Mouse (Mus musculus): ENCODE results near the gene Hnrnpl. TPM values are rescaled to one million over a fixed set of nuclear protein-coding genes. Genes with fewer than 3 reads are reported as not detected.
A peak's percentile ranks its signal among the peaks of the same experiment; 100 is the strongest.

The Hnrnpl gene
- polyA plus RNA-seq, 1 experiment from 2014 or later, result 152 TPM

DNA sequence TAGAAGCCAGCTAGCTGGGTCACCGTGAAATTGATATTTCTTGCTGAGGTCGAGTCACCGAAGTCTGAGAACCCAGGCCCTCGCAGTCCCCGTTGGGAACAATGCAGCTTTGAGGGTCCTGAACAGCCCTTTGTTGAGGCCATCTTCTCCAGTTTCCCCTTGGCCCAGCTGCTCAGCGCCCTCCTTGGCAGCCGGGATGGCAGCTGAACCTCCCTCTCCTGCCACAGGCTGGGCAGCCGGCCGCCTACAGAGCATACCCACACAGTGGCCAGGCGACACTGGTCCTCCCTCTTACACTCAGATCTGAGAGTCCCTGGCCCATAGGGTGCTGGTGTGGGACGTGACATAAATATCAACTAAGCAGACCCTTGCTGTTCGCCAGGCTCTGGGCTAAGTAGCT lies 34.2 kb upstream of the Hnrnpl start:
- ATAC-seq (replicated peaks; ENCODE audit: insufficient number of reproducible peaks, insufficient read depth, low FRiP score, low read depth), result no peak
- no peak overlapping the region for H3K4me2 ChIP-seq
- H3K36me3 ChIP-seq, result 0 out of 2 replicates have a peak, but pooled peaks cover 4% of the 10 kb centered on the region
- H3K9me3 ChIP-seq (replicated peaks), result no peaks in the 10 kb centered on the region
- WGBS, result 82% methylated on average over 12 of the region's 12 CpGs
- no peak overlapping the region for H3K27ac ChIP-seq
- H3K4me1 ChIP-seq (replicated peaks), result 0 out of 2 replicates have a peak, but pooled peaks cover 4% of the 10 kb centered on the region
- H3K4me3 ChIP-seq, result no peak overlapping the region
- H3K9ac ChIP-seq, result no peak overlapping the region
- H3K27me3 ChIP-seq, result no peaks in the 10 kb centered on the region

GRCm38 (mm10) chr7:28775129-28775528 lies 33.2 kb upstream of the Hnrnpl start:
- 0 out of 2 replicates have a peak, but pooled peaks cover 4% of the 10 kb centered on the region for H3K36me3 ChIP-seq
- H3K9me3 ChIP-seq (replicated peaks), result no peaks in the 10 kb centered on the region
- no peak for ATAC-seq (replicated peaks; ENCODE audit: insufficient number of reproducible peaks, insufficient read depth, low FRiP score, low read depth)
- H3K4me1 ChIP-seq (replicated peaks), result peaks cover 5% of the 10 kb centered on the region
- 86% methylated on average over 7 of the region's 7 CpGs for WGBS
- no peak overlapping the region for H3K9ac ChIP-seq
- H3K4me2 ChIP-seq, result no peak overlapping the region
- H3K27me3 ChIP-seq, result no peaks in the 10 kb centered on the region
- H3K4me3 ChIP-seq, result no peak overlapping the region
- no peak overlapping the region for H3K27ac ChIP-seq

GRCm38 (mm10) chr7:28778825-28779224 lies 29.5 kb upstream of the Hnrnpl start:
- Histone ChIP-seq H3K27me3 (no peaks in the 10 kb centered on the region), H3K9ac (no peak overlapping the region), H3K4me2 (no peak overlapping the region), H3K9me3 (replicated peaks) (no peaks in the 10 kb centered on the region), H3K4me3 (no peak overlapping the region), H3K36me3 (peaks cover 6% of the 10 kb centered on the region; the same call in 1 of the 2 replicates), H3K4me1 (replicated peaks) (peaks cover 17% of the 10 kb centered on the region), H3K27ac (no peak overlapping the region)
- no peak for ATAC-seq (replicated peaks; ENCODE audit: insufficient number of reproducible peaks, insufficient read depth, low FRiP score, low read depth)
- WGBS, result 79% methylated on average over 9 of the region's 9 CpGs

DNA sequence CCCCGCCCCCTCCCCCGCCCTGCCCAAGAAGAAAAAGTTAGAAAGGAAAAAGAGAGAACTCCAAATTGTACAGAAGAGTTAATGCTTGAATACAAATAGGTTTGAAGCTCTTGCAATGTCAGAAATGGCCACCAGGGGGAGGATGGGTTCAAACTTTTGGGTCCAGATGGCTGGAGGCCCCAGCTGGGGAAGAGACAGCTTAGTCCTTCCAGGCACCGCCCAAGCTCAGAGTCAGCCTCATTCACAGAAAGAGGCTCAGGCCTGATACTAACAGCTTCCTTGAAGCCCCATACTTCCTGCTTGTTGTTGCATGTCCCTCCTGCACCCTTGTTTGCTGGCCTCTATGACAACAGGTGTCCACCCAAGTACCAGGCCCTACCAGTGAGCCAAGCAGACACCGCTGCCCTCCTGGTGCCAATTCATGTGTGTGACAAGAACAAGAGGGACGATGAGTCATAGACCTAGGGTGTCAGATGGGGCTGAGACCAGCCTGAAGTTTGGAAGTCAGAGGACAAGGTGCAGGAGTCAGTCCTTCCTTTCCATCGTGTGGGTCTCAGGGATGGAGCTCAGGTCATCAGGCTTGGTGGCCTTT lies 28.2 kb upstream of the Hnrnpl start:
- peak; percentile 20; the same call in 1 of the 2 replicates for ATAC-seq (replicated peaks; ENCODE audit: insufficient number of reproducible peaks, insufficient read depth, low FRiP score, low read depth)
- Histone ChIP-seq H3K4me1 (replicated peaks) (peaks cover 17% of the 10 kb centered on the region), H3K4me2 (no peak overlapping the region), H3K36me3 (peaks cover 10% of the 10 kb centered on the region; the same call in 1 of the 2 replicates), H3K27me3 (no peaks in the 10 kb centered on the region), H3K27ac (peak overlapping the region; percentile 57), H3K9ac (no peak overlapping the region), H3K4me3 (no peak overlapping the region), H3K9me3 (replicated peaks) (no peaks in the 10 kb centered on the region)
- WGBS, result 42% methylated on average over 6 of the region's 6 CpGs

- Histone ChIP-seq H3K9me3 (replicated peaks) (no peaks in the 10 kb centered on the region), H3K27me3 (no peaks in the 10 kb centered on the region), H3K36me3 (peaks cover 13% of the 10 kb centered on the region), H3K4me3 (no peak overlapping the region), H3K4me2 (no peak overlapping the region), H3K4me1 (replicated peaks) (peaks cover 17% of the 10 kb centered on the region), H3K27ac (peak overlapping the region; percentile 57), H3K9ac (no peak overlapping the region)
- WGBS, result 54% methylated on average over 7 of the region's 7 CpGs
- no peak for ATAC-seq (replicated peaks; ENCODE audit: insufficient number of reproducible peaks, insufficient read depth, low FRiP score, low read depth)
These were observed 27.5 kb upstream of the Hnrnpl start for GRCm38 (mm10) chr7:28780857-28781256.

GRCm38 (mm10) chr7:28781261-28781663 lies 27.1 kb upstream of the Hnrnpl start:
- Histone ChIP-seq H3K4me3 (no peak overlapping the region), H3K9ac (no peak overlapping the region), H3K27ac (0 out of 2 replicates have a peak overlapping the region, but pooled peaks have one; percentile 0), H3K27me3 (no peaks in the 10 kb centered on the region), H3K4me1 (replicated peaks) (peaks cover 17% of the 10 kb centered on the region), H3K36me3 (peaks cover 13% of the 10 kb centered on the region), H3K4me2 (no peak overlapping the region), H3K9me3 (replicated peaks) (no peaks in the 10 kb centered on the region)
- ATAC-seq (replicated peaks; ENCODE audit: insufficient number of reproducible peaks, insufficient read depth, low FRiP score, low read depth), result no peak
- WGBS, result 82% methylated on average over 8 of the region's 8 CpGs

- Histone ChIP-seq H3K4me1 (replicated peaks) (peaks cover 22% of the 10 kb centered on the region), H3K9ac (no peak overlapping the region), H3K36me3 (peaks cover 13% of the 10 kb centered on the region), H3K9me3 (replicated peaks) (no peaks in the 10 kb centered on the region), H3K27me3 (no peaks in the 10 kb centered on the region), H3K4me2 (no peak overlapping the region), H3K4me3 (no peak overlapping the region), H3K27ac (no peak overlapping the region)
- 66% methylated on average over 5 of the region's 5 CpGs for WGBS
- no peak for ATAC-seq (replicated peaks; ENCODE audit: insufficient number of reproducible peaks, insufficient read depth, low FRiP score, low read depth)
These were observed 23.2 kb upstream of the Hnrnpl start for GRCm38 (mm10) chr7:28785161-28785560.

DNA sequence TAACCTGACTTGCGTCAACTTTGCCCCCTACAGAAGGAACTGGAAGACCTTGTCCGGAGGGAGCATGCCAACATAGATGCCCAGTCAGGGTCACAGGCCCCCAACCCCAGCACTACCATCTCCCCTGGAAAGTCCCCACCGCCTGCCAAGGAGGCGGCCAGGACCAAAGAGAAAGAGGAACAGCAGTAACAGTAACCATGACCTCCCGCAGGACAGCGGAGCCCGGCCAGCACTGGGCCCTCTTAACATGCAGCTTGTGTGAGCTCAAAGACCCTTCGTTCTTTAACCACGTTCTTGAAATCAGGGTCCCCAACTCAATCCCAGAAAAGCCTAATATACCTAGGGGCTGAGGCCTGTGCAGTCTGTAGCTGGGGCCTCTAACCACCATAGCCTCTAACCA lies 20.5 kb upstream of the Hnrnpl start:
- 85% methylated on average over 9 of the region's 9 CpGs for WGBS
- Histone ChIP-seq H3K36me3 (peaks cover 13% of the 10 kb centered on the region), H3K27ac (no peak overlapping the region), H3K4me1 (replicated peaks) (0 out of 2 replicates have a peak, but pooled peaks cover 8% of the 10 kb centered on the region), H3K4me3 (no peak overlapping the region), H3K9ac (no peak overlapping the region), H3K27me3 (no peaks in the 10 kb centered on the region), H3K9me3 (replicated peaks) (no peaks in the 10 kb centered on the region), H3K4me2 (no peak overlapping the region)
- no peak for ATAC-seq (replicated peaks; ENCODE audit: insufficient number of reproducible peaks, insufficient read depth, low FRiP score, low read depth)

GRCm38 (mm10) chr7:28788307-28789195 lies 19.8 kb upstream of the Hnrnpl start, which contains the start of gene Rinl:
Gene Rinl, plus strand, starts transcription at chr7:28788969.
- peaks cover 13% of the 10 kb centered on the region for H3K36me3 ChIP-seq
- H3K4me1 ChIP-seq (replicated peaks), result 0 out of 2 replicates have a peak, but pooled peaks cover 6% of the 10 kb centered on the region
- peak within 1 kb of the TSS; percentile 19; the same call in 1 of the 2 replicates for H3K4me3 ChIP-seq
- no peak within 1 kb of the TSS for H3K27ac ChIP-seq
- no peak for ATAC-seq (replicated peaks; ENCODE audit: insufficient number of reproducible peaks, insufficient read depth, low FRiP score, low read depth)
- H3K9ac ChIP-seq, result no peak within 1 kb of the TSS
- WGBS, result 59% methylated on average over 5 of the region's 5 CpGs
- no peaks in the 10 kb centered on the region for H3K27me3 ChIP-seq
- H3K4me2 ChIP-seq, result no peak within 1 kb of the TSS; the same call in 1 of the 2 replicates
- H3K9me3 ChIP-seq (replicated peaks), result no peaks in the 10 kb centered on the region

- Histone ChIP-seq H3K4me1 (replicated peaks) (0 out of 2 replicates have a peak, but pooled peaks cover 6% of the 10 kb centered on the region), H3K9ac (no peak overlapping the region), H3K4me2 (no peak overlapping the region; the same call in 1 of the 2 replicates), H3K27ac (no peak overlapping the region), H3K4me3 (peak overlapping the region; percentile 19; the same call in 1 of the 2 replicates), H3K36me3 (peaks cover 8% of the 10 kb centered on the region), H3K27me3 (no peaks in the 10 kb centered on the region), H3K9me3 (replicated peaks) (no peaks in the 10 kb centered on the region)
- ATAC-seq (replicated peaks; ENCODE audit: insufficient number of reproducible peaks, insufficient read depth, low FRiP score, low read depth), result no peak
- WGBS, result 54% methylated on average over 3 of the region's 3 CpGs
These were observed 19.1 kb upstream of the Hnrnpl start for GRCm38 (mm10) chr7:28789235-28789634.

DNA sequence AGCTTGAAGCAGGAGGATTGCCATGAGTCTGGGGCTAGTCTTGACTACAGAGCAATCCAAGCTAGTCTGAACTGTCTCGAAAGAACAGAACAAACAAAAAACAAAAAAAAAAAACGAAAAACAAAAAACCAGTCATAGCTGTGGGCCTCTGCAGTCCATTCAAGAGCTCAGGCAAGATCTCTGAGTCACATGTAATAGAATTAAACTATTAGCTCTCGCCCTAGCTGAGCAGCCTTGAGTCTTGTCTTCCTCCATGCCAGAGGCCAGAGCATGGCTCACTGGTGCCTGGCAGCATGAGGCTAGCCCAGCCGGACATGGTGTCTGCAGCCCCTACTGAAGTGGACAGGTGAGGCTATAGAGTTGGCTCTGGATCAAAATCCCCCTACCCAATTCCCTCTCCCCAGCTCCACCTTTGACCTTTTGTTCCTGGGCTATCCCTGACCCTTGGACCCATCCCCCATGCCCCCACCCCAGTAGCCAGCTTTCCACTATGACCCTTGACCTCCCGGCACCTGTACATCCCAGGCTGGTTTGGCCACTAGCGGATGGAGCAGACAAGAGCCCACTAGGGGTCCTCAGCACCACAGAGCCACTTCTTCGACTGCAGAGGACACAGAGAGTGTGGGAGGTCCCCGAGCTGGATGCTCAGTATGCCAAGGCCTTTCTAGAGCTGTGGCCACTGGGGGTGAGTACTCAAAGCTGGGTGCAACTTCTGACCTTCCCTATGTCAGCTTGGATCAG lies 18.1 kb upstream of the Hnrnpl start:
- peaks cover 8% of the 10 kb centered on the region for H3K36me3 ChIP-seq
- no peak for ATAC-seq (replicated peaks; ENCODE audit: insufficient number of reproducible peaks, insufficient read depth, low FRiP score, low read depth)
- 57% methylated on average over 8 of the region's 8 CpGs for WGBS

More for the DNA sequence above, 18.1 kb upstream of the Hnrnpl start:
- no peaks in the 10 kb centered on the region for H3K27me3 ChIP-seq
- no peak overlapping the region for H3K27ac ChIP-seq
- H3K9me3 ChIP-seq (replicated peaks), result no peaks in the 10 kb centered on the region
- no peak overlapping the region for H3K4me3 ChIP-seq
- no peak overlapping the region for H3K9ac ChIP-seq
- 0 out of 2 replicates have a peak, but pooled peaks cover 6% of the 10 kb centered on the region for H3K4me1 ChIP-seq (replicated peaks)
- H3K4me2 ChIP-seq, result no peak overlapping the region

All from heart, embryonic 15.5 days (tissue).